Mouse (Mus musculus) erythroblast, embryonic 14.5 days (primary cell): ENCODE data around the gene Slc39a5.

Source experiments
- GATA1 ChIP-seq: IDR thresholded peaks from 2 replicates; pipeline ENCODE4 v1.6.1; 2012; ENCODE audit warnings: low read length, inconsistent platforms, mixed read lengths
- TAL1 ChIP-seq: IDR thresholded peaks from 3 replicates; pipeline ENCODE4 v1.6.1; 2012; ENCODE audit warnings: low read length, inconsistent platforms, mixed read lengths

- TF ChIP-seq GATA1, result no peak
- no peak for TF ChIP-seq TAL1
These were observed 10.7 kb downstream of the Slc39a5 start for GRCm38 (mm10) chr10:128390366-128390765.
